Mouse (Mus musculus): Measurements from ENCODE around the gene Mr1.
A peak's percentile ranks its signal among the peaks of the same experiment; 100 is the strongest.

The Mr1 gene

GRCm38 (mm10) chr1:155093971-155094707 is 52.5 kb downstream of the Mr1 start:
- DNase-seq (ENCODE audit: low spot score) = no peak

- DNase-seq (ENCODE audit: low spot score) = no peak
These were observed 53.3 kb downstream of the Mr1 start for GRCm38 (mm10) chr1:155093145-155093791.

- DNase-seq (ENCODE audit: low spot score) = peak; percentile 51
These were observed 54.5 kb downstream of the Mr1 start for GRCm38 (mm10) chr1:155091842-155092800.

- DNase-seq (ENCODE audit: low spot score) = no peak
These were observed 55.2 kb downstream of the Mr1 start for GRCm38 (mm10) chr1:155091374-155091841.

GRCm38 (mm10) chr1:155090736-155091135 is 55.9 kb downstream of the Mr1 start:
- DNase-seq (ENCODE audit: low spot score) = no peak

GRCm38 (mm10) chr1:155090327-155090726 is 56.3 kb downstream of the Mr1 start:
- no peak for DNase-seq (ENCODE audit: low spot score)

- DNase-seq (ENCODE audit: low spot score) = no peak
These were observed 57.6 kb downstream of the Mr1 start for GRCm38 (mm10) chr1:155088847-155089603.

- DNase-seq (ENCODE audit: low spot score) = no peak
These were observed 58.6 kb downstream of the Mr1 start for GRCm38 (mm10) chr1:155088046-155088445.

- no peak for DNase-seq (ENCODE audit: low spot score)
These were observed 59.7 kb downstream of the Mr1 start for GRCm38 (mm10) chr1:155086893-155087292.

- DNase-seq (ENCODE audit: low spot score) = no peak
These were observed 60.2 kb downstream of the Mr1 start for GRCm38 (mm10) chr1:155086416-155086815.

- DNase-seq (ENCODE audit: low spot score) = no peak
These were observed 61.8 kb downstream of the Mr1 start for GRCm38 (mm10) chr1:155084839-155085238.

- DNase-seq (ENCODE audit: low spot score) = peak; percentile 96
These were observed 63.0 kb downstream of the Mr1 start for GRCm38 (mm10) chr1:155083271-155084265.

- DNase-seq (ENCODE audit: low spot score) = no peak
These were observed 63.7 kb downstream of the Mr1 start for GRCm38 (mm10) chr1:155082965-155083268.

- DNase-seq (ENCODE audit: low spot score) = no peak
These were observed 64.3 kb downstream of the Mr1 start for GRCm38 (mm10) chr1:155082158-155082964.

- no peak for DNase-seq (ENCODE audit: low spot score)
These were observed 68.9 kb downstream of the Mr1 start for GRCm38 (mm10) chr1:155077675-155078074.

Measured in ovary, postnatal 14 days (tissue).